Mouse (Mus musculus) gastrocnemius, adult 18-20 months (tissue): ENCODE measurements around the gene Musk. TPM values are rescaled to one million over a fixed set of nuclear protein-coding genes. Genes with fewer than 3 reads are reported as not detected.
A peak's percentile ranks its signal among the peaks of the same experiment; 100 is the strongest.

Experiments
- DNase-seq: peaks from one replicate; pipeline ENCODE4 v3.0.0; 2021; ENCODE audit warnings: low spot score
- total RNA-seq, 2 experiments: library from RNA; stranded (reverse); gene quantifications; 2 replicates each; pipeline ENCODE4 v1.2.3; 2021

Musk gene
- total RNA-seq, 2 experiments from 2014 or later: 21.8 to 44.1 TPM

GRCm38 (mm10) chr4:58413188-58414185, 127.7 kb downstream of the Musk start:
- DNase-seq: peak; percentile 57

DNA sequence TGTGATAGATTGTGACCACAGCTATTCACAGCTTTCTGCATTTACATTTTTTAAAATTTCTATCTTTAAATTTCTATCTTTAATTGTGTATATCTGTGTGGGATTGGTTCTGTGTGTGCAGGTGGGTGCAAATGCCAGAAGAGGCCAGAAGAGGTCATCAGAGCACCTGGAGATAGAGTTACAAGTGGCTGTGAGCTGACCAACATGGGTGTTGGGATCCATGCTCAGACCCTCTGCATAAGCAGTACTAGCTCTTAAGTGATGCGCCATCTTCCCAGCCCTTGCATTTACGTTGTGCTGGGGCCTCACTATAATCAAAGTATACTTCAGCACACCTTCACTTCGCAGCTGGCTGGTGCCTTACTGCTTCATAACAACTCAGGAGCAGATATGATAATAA, 129.8 kb downstream of the Musk start:
- no peak for DNase-seq

DNA sequence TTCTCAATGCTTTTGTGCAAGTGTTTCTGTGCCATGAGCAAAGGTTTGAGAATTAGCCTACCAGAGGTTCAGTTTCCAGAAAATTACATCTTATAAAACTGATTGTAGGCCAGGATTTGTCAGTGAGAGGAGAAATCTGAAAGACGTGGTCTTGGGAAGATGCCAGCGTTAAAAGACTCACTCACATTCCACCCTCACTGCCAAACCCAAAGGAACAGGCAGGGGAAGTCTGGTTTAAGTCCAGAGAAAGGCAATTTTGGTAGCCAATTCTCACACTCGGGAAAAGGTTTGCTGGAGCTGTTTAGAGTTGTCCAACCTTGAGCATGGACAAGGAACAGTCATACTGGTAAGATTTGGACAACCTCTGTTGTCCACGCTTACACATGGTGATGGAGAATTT, 131.6 kb downstream of the Musk start:
- peak; percentile 35 for DNase-seq

- DNase-seq: no peak
These were observed 133.5 kb downstream of the Musk start for GRCm38 (mm10) chr4:58419225-58419624.

DNA sequence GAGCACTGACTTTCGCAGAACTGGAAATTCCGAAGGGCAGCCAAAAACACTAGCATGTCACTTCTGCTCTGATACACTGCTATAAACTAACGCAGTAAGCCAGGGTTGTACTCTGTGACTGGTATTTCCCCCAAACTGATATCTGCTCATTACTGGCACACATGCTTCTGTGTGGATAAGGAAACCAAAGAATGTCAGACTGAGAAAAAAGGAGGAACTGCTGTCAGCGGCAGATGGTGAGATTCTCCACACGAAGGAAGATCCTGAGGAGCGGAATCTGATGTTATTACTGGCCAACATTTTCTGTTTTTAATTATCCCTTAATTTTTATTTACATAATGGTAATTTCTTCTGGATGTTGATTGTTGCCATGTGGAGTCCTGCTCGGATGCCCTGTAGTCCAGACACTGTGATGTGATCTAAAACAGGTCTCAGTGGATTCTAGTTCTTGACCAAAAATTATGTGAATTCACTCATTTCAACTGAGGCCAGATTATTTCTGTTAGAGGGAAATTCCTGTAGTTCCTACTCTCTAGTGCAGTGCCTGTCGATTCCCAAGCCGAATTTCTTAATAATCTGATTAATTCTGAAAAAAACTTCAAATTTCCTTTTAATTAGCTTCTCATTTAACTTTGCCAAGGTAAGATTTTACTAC, 137.6 kb downstream of the Musk start:
- no peak for DNase-seq

Other genes with a start within 250 kb of the Musk start
- gene Svep1, start 79.1 kb upstream of the Musk start, total RNA-seq: 1 to 10 TPM; 5.7 to 6.3 TPM